In the genomic region with DNA sequence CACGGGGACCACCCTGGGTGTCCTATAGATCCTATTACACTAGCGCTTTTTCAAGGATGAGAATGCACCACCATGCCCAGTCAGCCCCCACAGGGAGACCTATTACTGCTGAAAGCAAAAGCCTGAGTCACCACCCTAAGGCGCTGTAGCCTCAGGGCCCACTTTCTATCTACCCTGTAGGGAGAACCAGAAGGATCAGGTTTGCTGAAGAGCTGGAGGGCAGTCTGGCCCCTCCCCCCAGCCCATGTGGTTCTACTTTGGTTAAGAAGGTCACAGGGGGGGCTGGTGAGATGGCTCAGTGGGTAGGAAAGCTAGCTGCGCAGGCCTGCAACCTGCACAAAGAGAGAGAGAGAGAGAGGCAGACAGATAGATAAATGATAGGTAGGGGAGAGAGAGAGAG, we compare ENCODE assay signal across 28 mouse cellular contexts. TPM values are rescaled to one million over a fixed set of nuclear protein-coding genes. Genes with fewer than 3 reads are reported as not detected.
A peak's percentile ranks its signal among the peaks of the same experiment; 100 is the strongest.
DNase-seq lines count a peak whose midpoint lies in the region; TF ChIP-seq lines count a peak whose summit lies in the region.
"Had no signal": no experiment of that assay in that cellular context is flagged by ENCODE, and none has a peak within 500 bp of the region (broad histone marks: within the 10 kb centered on the region; RNA-seq: fewer than 3 reads in every experiment).

No protein-coding gene starts in this region.

- no peak for TF ChIP-seq POLR2A in thymus, adult 2 months (IDR thresholded peaks at IDR 0.05; ENCODE audit: control insufficient read depth, extremely low read depth, insufficient read depth, low read length, poor library complexity)

- TF ChIP-seq CTCF in thymus, adult 2 months (IDR thresholded peaks at IDR 0.05; ENCODE audit: borderline replicate concordance, control insufficient read depth, extremely low read depth, insufficient read depth, low read length, poor library complexity), result no peak

- no peaks in the 10 kb centered on the region for H3K36me3 ChIP-seq in thymus, adult 2 months (ENCODE audit: control insufficient read depth, insufficient read depth, low read length)
- H3K36me3 ChIP-seq: embryonic facial prominence, embryonic 15.5 days; forebrain, embryonic 15.5 days; G1E; intestine, embryonic 15.5 days; limb, embryonic 12.5 days; midbrain, embryonic 10.5 days had no signal

- DNase-seq in embryo, embryonic 10.5 days (ENCODE audit: low spot score), result peak; percentile 53
- no peak for DNase-seq in embryo, embryonic 9.5 days (ENCODE audit: extremely low spot score)
- peak; percentile 81 for DNase-seq in 3T3-L1 (ENCODE audit: low read depth, low spot score)
- DNase-seq in WW6 (ENCODE audit: low read depth, low spot score), result peak; percentile 18
- peak; percentile 39 for DNase-seq in mesoderm, embryonic 11.5 days (ENCODE audit: low read depth, low spot score)
- DNase-seq in frontal cortex, postnatal 10 days (ENCODE audit: low spot score in 2 of 2), result no peak
- DNase-seq in thymus, adult 2 months, result no peak
- DNase-seq: adrenal gland, postnatal 36 days; cerebellum, adult 9-10 months; gastrocnemius, postnatal 14 days; heart, adult 18-20 months; kidney, adult 9 months; kidney, postnatal 14 days; liver, postnatal 0 days; thymus, postnatal 36 days had no signal

- 91% methylated on average over 4 of the region's 4 CpGs for WGBS in thymus, adult 2 months

- no peak overlapping the region for H3K27ac ChIP-seq in thymus, adult 2 months (ENCODE audit: control insufficient read depth, insufficient read depth, low read length)
- H3K27ac ChIP-seq: embryonic facial prominence, embryonic 15.5 days; forebrain, embryonic 15.5 days; intestine, embryonic 15.5 days; macrophage; midbrain, embryonic 10.5 days had no signal

- no peaks in the 10 kb centered on the region for H3K4me1 ChIP-seq in thymus, adult 2 months (replicated peaks; ENCODE audit: control insufficient read depth, insufficient read depth, low read length)

- H3K4me3 ChIP-seq in thymus, adult 2 months (ENCODE audit: control insufficient read depth, insufficient read depth, low read length), result no peak overlapping the region
- H3K4me3 ChIP-seq: embryonic facial prominence, embryonic 15.5 days; forebrain, embryonic 15.5 days; intestine, embryonic 15.5 days; limb, embryonic 12.5 days; midbrain, embryonic 10.5 days; myocyte had no signal

- peaks cover 5% of the 10 kb centered on the region; the same call in 1 of the 2 replicates for H3K27me3 ChIP-seq in thymus, adult 2 months (ENCODE audit: control insufficient read depth, insufficient read depth, low read length)

RNA-seq across cellular contexts. Expression of gene Lrrc15, which starts 2.6 kb away (rescaled TPM):
- 0.45 and 0.51 TPM in 2 replicates for polyA plus RNA-seq in thymus, adult 2 months (2012; rRNA removed)
- polyA plus RNA-seq: G1E; macrophage; spleen, adult 2 months had no signal

RNA-seq across cellular contexts. Expression of gene Cpn2, which starts 18.4 kb away (rescaled TPM):
- polyA plus RNA-seq in thymus, adult 2 months (2012; rRNA removed), result 0.54 and 1.1 TPM in 2 replicates
- polyA plus RNA-seq: embryonic facial prominence, embryonic 15.5 days; forebrain, embryonic 15.5 days; G1E; heart, embryonic 14.5 days; hindbrain, embryonic 16.5 days; limb, embryonic 12.5 days; macrophage; midbrain, embryonic 10.5 days; midbrain, embryonic 16.5 days; myocyte; spleen, adult 2 months; stomach, embryonic 14.5 days had no signal

RNA-seq across cellular contexts. Expression of gene Gp5, which starts 24.9 kb away (rescaled TPM):
- polyA plus RNA-seq in thymus, adult 2 months (2012; rRNA removed), result 1.6 TPM in 2 replicates

Comparison
In these comparisons a context has a peak if more than half of its experiments do, and no peak if none do; other contexts are left out.
1. DNase-seq: peak in embryo, embryonic 10.5 days (single experiment), 3T3-L1 (single experiment), WW6 (single experiment) and mesoderm, embryonic 11.5 days (single experiment); none in embryo, embryonic 9.5 days (single experiment), frontal cortex, postnatal 10 days (0 of 2) and thymus, adult 2 months (single experiment).